Mouse (Mus musculus) lung, postnatal 25 days (tissue): ENCODE data around the gene Arhgap31.
A peak's percentile ranks its signal among the peaks of the same experiment; 100 is the strongest.

ENCODE experiments used
- DNase-seq: peaks from one replicate; pipeline ENCODE4 v3.0.0; 2022; ENCODE audit warnings: low spot score

Arhgap31 gene

GRCm38 (mm10) chr16:38712581-38713403, at the start of gene Arhgap31:
Gene Arhgap31 (minus strand): TSS chr16:38713274.
- DNase-seq: peak; percentile 90

- no peak for DNase-seq
Measured at GRCm38 (mm10) chr16:38762401-38762800, 49.3 kb upstream of the Arhgap31 start.

- peak; percentile 40 for DNase-seq
Measured at GRCm38 (mm10) chr16:38761972-38762371, 48.9 kb upstream of the Arhgap31 start.

- DNase-seq: no peak
Measured at GRCm38 (mm10) chr16:38760834-38761375, 47.8 kb upstream of the Arhgap31 start.

GRCm38 (mm10) chr16:38760239-38760638, 47.2 kb upstream of the Arhgap31 start:
- DNase-seq: no peak

- peak; percentile 69 for DNase-seq
Measured at GRCm38 (mm10) chr16:38758104-38758861, 45.2 kb upstream of the Arhgap31 start.

- no peak for DNase-seq
Measured at GRCm38 (mm10) chr16:38757626-38758025, 44.6 kb upstream of the Arhgap31 start.

GRCm38 (mm10) chr16:38756572-38756971, 43.5 kb upstream of the Arhgap31 start:
- no peak for DNase-seq

- peak; percentile 81 for DNase-seq
Measured at GRCm38 (mm10) chr16:38756177-38756503, 43.1 kb upstream of the Arhgap31 start.

- DNase-seq: no peak
Measured at GRCm38 (mm10) chr16:38755452-38756176, 42.5 kb upstream of the Arhgap31 start.

- no peak for DNase-seq
Measured at GRCm38 (mm10) chr16:38753631-38754030, 40.6 kb upstream of the Arhgap31 start.

GRCm38 (mm10) chr16:38750803-38751202, 37.7 kb upstream of the Arhgap31 start:
- DNase-seq: no peak

- peak; percentile 82 for DNase-seq
Measured at GRCm38 (mm10) chr16:38743941-38744673, 31.0 kb upstream of the Arhgap31 start.

GRCm38 (mm10) chr16:38742659-38743131, 29.6 kb upstream of the Arhgap31 start:
- no peak for DNase-seq

- peak; percentile 83 for DNase-seq
Measured at GRCm38 (mm10) chr16:38742113-38742658, 29.1 kb upstream of the Arhgap31 start, which contains the start of gene B4galt4. Gene B4galt4 (plus strand): TSS chr16:38742264.

GRCm38 (mm10) chr16:38741204-38741903, 28.3 kb upstream of the Arhgap31 start:
- no peak for DNase-seq

GRCm38 (mm10) chr16:38730921-38731320, 17.8 kb upstream of the Arhgap31 start:
- DNase-seq: peak; percentile 72

GRCm38 (mm10) chr16:38729610-38730288, 16.7 kb upstream of the Arhgap31 start:
- peak; percentile 78 for DNase-seq

GRCm38 (mm10) chr16:38729139-38729538, 16.1 kb upstream of the Arhgap31 start:
- DNase-seq: no peak
